Mouse (Mus musculus) liver, postnatal 0 days (tissue): ENCODE results near the gene Arhgap29.

Experiments used
- CTCF ChIP-seq: sonication (generic); IDR thresholded peaks from 2 replicates; pipeline ENCODE4 v1.5.1; 2016; ENCODE audit warnings: antibody characterized with exemption, low read depth
- EP300 ChIP-seq: IDR thresholded peaks from 2 replicates; pipeline ENCODE4 v1.6.1; 2016; ENCODE audit warnings: antibody characterized with exemption, low read depth, mild to moderate bottlenecking

GRCm38 (mm10) chr3:122018421-122018820 lies 66.1 kb downstream of the Arhgap29 start:
- TF ChIP-seq CTCF (no peak), EP300 (no peak)
